Mouse (Mus musculus): ENCODE data around the gene S100a10.

- TF ChIP-seq POLR2A (IDR thresholded peaks at IDR 0.05; ENCODE audit: low read depth, low read length) (no peak), CTCF (IDR thresholded peaks at IDR 0.05; ENCODE audit: borderline replicate concordance, insufficient read depth, low read length) (no peak)
Measured at GRCm38 (mm10) chr3:93541501-93541900, 13.4 kb upstream of the S100a10 start.
